Mouse (Mus musculus) E14TG2a.4 (cell line): ENCODE results near the gene Lmna.

Experiments used
- CTCF ChIP-seq: conservative IDR thresholded peaks from 2 replicates; pipeline ENCODE4 v1.5.1; 2014; ENCODE audit warnings: low read length
- POU5F1 ChIP-seq: IDR thresholded peaks from 2 replicates; pipeline ENCODE4 v1.6.1; 2014; ENCODE audit warnings: low read length, borderline replicate concordance

DNA sequence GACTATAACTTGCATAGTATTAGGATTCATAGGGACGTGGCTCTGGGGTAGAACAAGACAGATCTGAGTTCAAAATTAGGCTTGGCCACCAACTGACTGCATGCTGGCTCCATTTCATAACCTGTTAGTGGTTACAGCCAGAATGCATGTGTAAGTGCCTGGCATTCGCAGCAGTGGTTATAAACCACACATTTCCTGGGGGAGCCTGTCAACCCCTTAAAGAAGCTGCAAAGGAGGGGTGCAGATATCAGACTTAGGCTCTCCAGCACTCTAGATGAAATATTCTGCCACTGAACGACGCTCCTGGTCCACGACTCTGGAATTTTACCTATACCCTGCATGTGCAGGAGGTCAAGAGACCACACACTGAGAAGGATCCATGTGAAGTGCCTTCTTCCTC, 57.5 kb downstream of the Lmna start:
- no peak for TF ChIP-seq CTCF
- no peak for TF ChIP-seq POU5F1
